Mouse (Mus musculus) lung, postnatal 25 days (tissue): ENCODE results near the gene Slco4a1.

ENCODE experiments used
- DNase-seq: peaks from one replicate; pipeline ENCODE4 v3.0.0; 2022; ENCODE audit warnings: low spot score

The Slco4a1 gene

DNA sequence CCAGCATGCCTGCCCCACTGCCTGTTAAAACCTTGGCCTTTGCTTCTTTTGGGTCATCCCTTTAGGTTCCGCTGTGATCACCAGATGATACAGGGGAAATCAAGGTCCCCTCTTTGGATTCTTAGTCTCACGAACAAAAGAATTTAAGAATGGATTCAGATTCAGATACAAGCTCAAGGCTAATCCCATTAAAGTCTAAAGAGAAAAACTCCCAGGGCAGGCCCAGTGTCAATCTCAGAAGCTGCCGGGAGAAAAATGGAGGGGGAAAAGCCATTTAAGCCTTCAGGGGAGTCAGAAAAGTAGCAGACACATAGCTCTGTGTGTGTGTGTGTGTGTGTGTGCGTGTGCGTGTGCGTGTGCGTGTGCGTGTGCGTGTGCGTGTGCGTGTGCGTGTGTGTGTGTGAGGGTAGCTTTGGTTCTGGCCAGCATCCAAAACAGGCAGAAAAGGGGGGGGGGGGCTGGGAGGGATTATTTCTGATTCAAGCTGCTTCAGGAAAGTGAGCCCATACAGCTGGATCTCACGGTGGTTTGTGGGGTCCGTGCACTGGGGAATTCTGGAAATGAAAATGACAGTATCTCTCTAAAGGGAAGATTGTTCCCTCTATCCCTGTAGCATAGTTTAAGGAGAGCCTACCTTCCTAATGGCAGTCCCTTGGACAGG is 52.5 kb downstream of the Slco4a1 start:
- DNase-seq, result no peak

DNA sequence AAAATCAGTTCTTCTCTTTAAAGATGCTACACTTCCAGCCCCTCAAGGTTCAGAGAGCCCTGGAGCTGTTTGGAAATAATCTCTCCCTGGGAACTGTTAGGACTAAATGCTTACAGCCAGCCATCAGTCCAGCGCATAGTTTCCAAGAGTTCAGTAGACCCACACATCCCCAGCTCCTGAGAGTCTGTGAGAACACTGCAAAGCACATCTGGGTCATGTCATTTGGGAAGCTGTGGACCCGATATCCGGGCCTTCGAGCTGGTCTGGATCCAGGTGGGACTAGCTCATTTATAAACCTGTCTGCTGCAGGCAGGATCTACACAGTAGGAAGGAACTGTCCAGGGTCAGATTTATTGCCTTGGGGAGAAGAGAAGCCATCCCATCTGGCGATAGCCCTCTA is 54.8 kb downstream of the Slco4a1 start:
- no peak for DNase-seq

DNA sequence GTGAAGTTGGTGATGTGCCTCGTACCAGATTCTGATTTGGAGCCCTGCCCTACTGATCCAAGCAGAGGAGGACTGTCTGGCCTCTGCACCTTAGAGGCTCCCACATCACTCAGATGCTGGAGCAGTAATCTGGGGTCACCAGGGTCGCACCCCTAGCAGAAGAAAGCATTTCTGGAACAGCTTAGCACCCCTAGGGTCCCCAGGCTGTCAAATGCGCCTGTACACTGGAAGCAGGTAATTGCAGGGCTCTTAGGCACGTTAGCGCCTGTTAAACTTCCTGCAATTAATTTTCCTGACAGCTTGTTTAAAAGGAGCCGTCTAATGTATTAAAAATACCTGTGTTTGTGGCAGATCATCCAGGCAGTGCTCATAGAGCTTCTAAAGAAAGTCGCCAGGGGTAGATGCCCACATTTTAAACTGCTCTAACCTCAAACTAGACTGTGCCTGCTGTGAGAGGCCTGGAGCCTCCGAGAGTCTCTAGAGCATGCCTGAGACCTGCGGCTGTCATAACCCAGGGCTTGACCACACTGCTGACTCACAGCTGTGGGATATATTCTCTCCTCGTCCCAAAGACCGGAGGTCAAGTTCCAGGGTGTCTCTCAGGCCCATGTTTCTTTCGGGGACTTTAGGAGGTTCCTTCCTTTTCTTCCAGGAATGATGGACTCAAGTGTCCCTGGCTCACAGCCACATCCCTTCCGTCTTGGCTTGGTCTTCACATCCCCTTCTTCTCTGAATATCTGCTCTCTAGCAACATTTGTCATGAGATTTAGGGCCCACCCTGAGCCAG is 56.0 kb downstream of the Slco4a1 start:
- DNase-seq, result no peak

DNA sequence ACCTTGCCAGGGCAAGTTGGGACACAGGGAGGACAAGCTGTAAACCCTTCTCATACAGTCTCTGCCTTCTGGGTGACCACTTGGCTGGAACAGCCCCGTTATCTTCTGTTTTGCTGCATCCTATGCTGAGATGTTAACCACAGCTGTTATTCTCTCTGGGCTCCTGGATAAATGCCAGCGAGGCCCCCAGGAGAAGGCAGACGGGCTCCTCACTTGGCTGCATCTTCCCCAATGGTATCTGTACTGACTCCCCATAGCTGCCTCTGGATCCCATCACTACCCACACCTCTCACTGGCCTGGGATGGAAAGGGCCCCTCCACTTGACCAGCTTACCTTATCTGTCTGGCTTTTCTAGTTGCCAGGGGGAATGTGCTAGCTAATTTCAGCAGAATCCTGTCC is 57.0 kb downstream of the Slco4a1 start:
- DNase-seq, result no peak

DNA sequence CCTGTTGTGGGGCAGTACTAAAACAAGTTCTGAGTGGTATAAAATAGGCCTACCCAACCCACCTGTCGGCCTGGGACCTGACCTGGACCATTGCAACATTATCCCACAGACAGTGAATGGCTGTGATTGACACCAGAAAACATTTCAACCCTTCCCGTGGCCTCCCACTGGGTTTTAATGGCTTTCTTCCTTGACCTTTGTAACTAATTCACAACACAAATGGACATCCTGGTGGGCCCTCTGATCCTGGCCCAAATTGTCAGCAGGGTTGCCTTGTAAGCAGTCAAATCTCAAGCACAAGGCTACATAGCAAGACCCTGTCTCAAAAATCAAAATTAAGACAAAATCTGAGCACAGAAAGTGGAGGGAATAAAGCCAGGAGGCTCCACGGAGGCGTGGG is 57.8 kb downstream of the Slco4a1 start:
- DNase-seq, result no peak

DNA sequence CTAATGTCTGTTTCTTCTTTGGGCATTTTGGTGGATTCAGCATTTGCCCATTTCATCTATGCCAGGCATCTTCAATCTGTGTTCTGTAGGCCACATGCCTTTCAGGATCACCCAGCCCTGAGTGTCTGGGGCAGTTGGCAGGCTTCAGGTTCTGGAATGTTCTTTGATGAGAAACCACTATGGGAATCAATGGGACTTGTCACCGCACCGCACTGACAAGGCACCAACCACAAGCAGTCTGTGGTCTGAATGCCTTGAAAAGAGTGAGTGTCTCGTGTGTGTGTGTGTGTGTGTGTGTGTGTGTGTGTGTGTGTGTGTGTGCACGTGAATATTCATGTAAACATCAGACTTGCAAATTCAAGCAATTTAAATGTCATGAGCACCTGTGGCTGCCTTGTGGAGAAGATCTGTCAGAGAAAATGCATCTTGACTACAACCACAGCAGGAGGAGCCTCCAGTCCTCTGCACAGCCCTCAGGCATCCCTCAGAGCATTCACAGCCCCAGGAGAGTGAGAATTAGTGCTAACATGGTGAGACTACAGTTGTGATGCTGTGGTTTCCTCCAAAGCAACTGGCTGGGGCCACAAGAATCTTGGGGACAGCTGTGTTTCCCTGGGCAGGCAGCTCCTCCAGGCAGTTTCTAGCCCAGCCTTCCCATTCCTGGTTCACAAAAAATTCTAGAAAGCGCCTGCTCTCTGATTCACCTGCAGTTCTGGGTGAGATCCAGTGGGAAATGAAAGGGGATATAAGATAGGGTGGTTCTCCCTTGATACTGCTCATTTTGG is 65.6 kb downstream of the Slco4a1 start:
- DNase-seq, result no peak

- no peak for DNase-seq
Observed at GRCm38 (mm10) chr2:180522825-180523224, 66.8 kb downstream of the Slco4a1 start.
